In genomic region chr7:24948774-24949173, GRCm38 (mm10) we compare ENCODE assay signal across 16 mouse cellular contexts. TPM values are rescaled to one million over a fixed set of nuclear protein-coding genes. Genes with fewer than 3 reads are reported as not detected.
DNase-seq lines count a peak whose midpoint lies in the region; ATAC-seq lines count a peak whose summit lies in the region.
"Had no signal": no experiment of that assay in that cellular context is flagged by ENCODE, and none has a peak within 500 bp of the region (broad histone marks: within the 10 kb centered on the region; RNA-seq: fewer than 3 reads in every experiment).

No protein-coding gene starts in this region.

- peak overlapping the region; percentile 36; the same call in 1 of the 2 replicates for H3K9ac ChIP-seq in embryonic facial prominence, embryonic 13.5 days
- H3K9ac ChIP-seq in hindbrain, embryonic 12.5 days, result peak overlapping the region; percentile 49
- no peak overlapping the region; the same call in 1 of the 2 replicates for H3K9ac ChIP-seq in midbrain, embryonic 14.5 days (replicated peaks; ENCODE audit: low read length)
- H3K9ac ChIP-seq: limb, embryonic 13.5 days; liver, postnatal 0 days had no signal

- H3K36me3 ChIP-seq in embryonic facial prominence, embryonic 13.5 days, result no peaks in the 10 kb centered on the region
- no peaks in the 10 kb centered on the region for H3K36me3 ChIP-seq in hindbrain, embryonic 12.5 days
- no peaks in the 10 kb centered on the region for H3K36me3 ChIP-seq in midbrain, embryonic 14.5 days (ENCODE audit: control insufficient read depth, insufficient read depth, low read length)
- H3K36me3 ChIP-seq: limb, embryonic 13.5 days had no signal

- peaks cover 100% of the 10 kb centered on the region for H3K27me3 ChIP-seq in embryonic facial prominence, embryonic 13.5 days
- peaks cover 98% of the 10 kb centered on the region for H3K27me3 ChIP-seq in hindbrain, embryonic 12.5 days
- peaks cover 73% of the 10 kb centered on the region for H3K27me3 ChIP-seq in midbrain, embryonic 14.5 days (ENCODE audit: control insufficient read depth, insufficient read depth, low read length)

- peaks cover 8% of the 10 kb centered on the region; the same call in 1 of the 2 replicates for H3K4me1 ChIP-seq in embryonic facial prominence, embryonic 13.5 days
- H3K4me1 ChIP-seq in hindbrain, embryonic 12.5 days, result peaks cover 62% of the 10 kb centered on the region
- H3K4me1 ChIP-seq in midbrain, embryonic 14.5 days (ENCODE audit: control insufficient read depth, insufficient read depth, low read length), result peaks cover 36% of the 10 kb centered on the region; the same call in 1 of the 2 replicates

- no peak for ATAC-seq in embryonic facial prominence, embryonic 13.5 days (ENCODE audit: insufficient number of reproducible peaks, insufficient read depth, low FRiP score, low TSS enrichment, low read depth)
- ATAC-seq in hindbrain, embryonic 12.5 days (ENCODE audit: low FRiP score), result no peak
- ATAC-seq in midbrain, embryonic 14.5 days (ENCODE audit: low FRiP score, low TSS enrichment), result no peak
- ATAC-seq: liver, postnatal 0 days had no signal

- no peaks in the 10 kb centered on the region for H3K9me3 ChIP-seq in embryonic facial prominence, embryonic 13.5 days
- no peaks in the 10 kb centered on the region for H3K9me3 ChIP-seq in hindbrain, embryonic 12.5 days (replicated peaks)
- H3K9me3 ChIP-seq in midbrain, embryonic 14.5 days (ENCODE audit: control insufficient read depth, low read length), result no peaks in the 10 kb centered on the region
- H3K9me3 ChIP-seq: limb, embryonic 13.5 days had no signal

- WGBS in embryonic facial prominence, embryonic 13.5 days, result 2% methylated on average over 28 of the region's 29 CpGs
- WGBS in hindbrain, embryonic 12.5 days, result 2% methylated on average over 29 of the region's 29 CpGs
- WGBS in midbrain, embryonic 14.5 days, result 1% methylated on average over 29 of the region's 29 CpGs

- H3K4me3 ChIP-seq in embryonic facial prominence, embryonic 13.5 days, result no peak overlapping the region
- H3K4me3 ChIP-seq in hindbrain, embryonic 12.5 days, result peak overlapping the region; percentile 14
- H3K4me3 ChIP-seq in midbrain, embryonic 14.5 days (replicated peaks; ENCODE audit: low read depth, low read length), result 0 out of 2 replicates have a peak overlapping the region, but pooled peaks have one; percentile 13
- H3K4me3 ChIP-seq: left cerebral cortex, adult 2 months; limb, embryonic 13.5 days had no signal

- H3K4me2 ChIP-seq in embryonic facial prominence, embryonic 13.5 days, result no peak overlapping the region
- H3K4me2 ChIP-seq in hindbrain, embryonic 12.5 days (replicated peaks), result peak overlapping the region; percentile 44
- H3K4me2 ChIP-seq in midbrain, embryonic 14.5 days (ENCODE audit: low read length), result peak overlapping the region; percentile 49
- H3K4me2 ChIP-seq: limb, embryonic 13.5 days had no signal

- DNase-seq in cerebellum, postnatal 14 days, result peak; percentile 50 to 53
- no peak for DNase-seq in cerebellum, postnatal 4 days (ENCODE audit: low spot score in 2 of 2)
- DNase-seq in midbrain, embryonic 14.5 days, result peak; percentile 70
- no peak for DNase-seq in embryo, embryonic 10 days (ENCODE audit: low spot score)
- no peak for DNase-seq in kidney, postnatal 4 days
- no peak for DNase-seq in layer of hippocampus, adult 9-11 months
- DNase-seq: adrenal gland, adult 8-10 months; heart, postnatal 36 days; kidney, adult 18-20 months; kidney, postnatal 25 days; liver, postnatal 0 days; right cerebral cortex, postnatal 14 days had no signal

- H3K27ac ChIP-seq in embryonic facial prominence, embryonic 13.5 days, result no peak overlapping the region
- no peak overlapping the region for H3K27ac ChIP-seq in hindbrain, embryonic 12.5 days
- peak overlapping the region; percentile 50; the same call in 1 of the 2 replicates for H3K27ac ChIP-seq in midbrain, embryonic 14.5 days (replicated peaks; ENCODE audit: low read depth, low read length)
- H3K27ac ChIP-seq: left cerebral cortex, adult 2 months; limb, embryonic 13.5 days had no signal

RNA-seq across cellular contexts. Expression of gene Gm4881, which starts 4.5 kb away (rescaled TPM):
- polyA plus RNA-seq in embryonic facial prominence, embryonic 13.5 days (2015; fragmentation: Nextera tagmentation; extraction: Ambion mirVana), result not detected in 2 replicates
- 9.4 and 13.8 TPM in 2 replicates for polyA plus RNA-seq in hindbrain, embryonic 12.5 days (2016; fragmentation: Nextera tagmentation; extraction: Ambion mirVana)
- 5.0 and 6.1 TPM in 2 replicates for polyA plus RNA-seq in midbrain, embryonic 14.5 days (2014; fragmentation: Nextera tagmentation; extraction: Ambion mirVana)
- polyA plus RNA-seq: limb, embryonic 13.5 days; liver, postnatal 0 days had no signal

RNA-seq across cellular contexts. Expression of gene Rabac1, which starts 23.8 kb away (rescaled TPM):
- 141 and 163 TPM in 2 replicates for polyA plus RNA-seq in embryonic facial prominence, embryonic 13.5 days (2015; fragmentation: Nextera tagmentation; extraction: Ambion mirVana)
- 122 and 138 TPM in 2 replicates for polyA plus RNA-seq in hindbrain, embryonic 12.5 days (2016; fragmentation: Nextera tagmentation; extraction: Ambion mirVana)
- polyA plus RNA-seq in midbrain, embryonic 14.5 days (2014; fragmentation: Nextera tagmentation; extraction: Ambion mirVana), result 234 and 311 TPM in 2 replicates

RNA-seq across cellular contexts. Expression of gene Arhgef1, which starts 46.1 kb away (rescaled TPM):
- polyA plus RNA-seq in embryonic facial prominence, embryonic 13.5 days (2015; fragmentation: Nextera tagmentation; extraction: Ambion mirVana), result 115 and 122 TPM in 2 replicates
- polyA plus RNA-seq in hindbrain, embryonic 12.5 days (2016; fragmentation: Nextera tagmentation; extraction: Ambion mirVana), result 91.2 and 91.8 TPM in 2 replicates
- polyA plus RNA-seq in midbrain, embryonic 14.5 days (2014; fragmentation: Nextera tagmentation; extraction: Ambion mirVana), result 44.7 and 51.0 TPM in 2 replicates

RNA-seq across cellular contexts. Expression of gene Cd79a, which starts 51.6 kb away (rescaled TPM):
- 0.41 and 0.89 TPM in 2 replicates for polyA plus RNA-seq in embryonic facial prominence, embryonic 13.5 days (2015; fragmentation: Nextera tagmentation; extraction: Ambion mirVana)
- 0.23 and 0.36 TPM in 2 replicates for polyA plus RNA-seq in hindbrain, embryonic 12.5 days (2016; fragmentation: Nextera tagmentation; extraction: Ambion mirVana)
- 0.28 TPM in 1 of 2 replicates, not detected in the other for polyA plus RNA-seq in midbrain, embryonic 14.5 days (2014; fragmentation: Nextera tagmentation; extraction: Ambion mirVana)

RNA-seq across cellular contexts. Expression of gene Atp1a3, which starts 57.0 kb away (rescaled TPM):
- polyA plus RNA-seq in embryonic facial prominence, embryonic 13.5 days (2015; fragmentation: Nextera tagmentation; extraction: Ambion mirVana), result 2.0 and 2.3 TPM in 2 replicates
- polyA plus RNA-seq in hindbrain, embryonic 12.5 days (2016; fragmentation: Nextera tagmentation; extraction: Ambion mirVana), result 110 and 121 TPM in 2 replicates
- polyA plus RNA-seq in midbrain, embryonic 14.5 days (2014; fragmentation: Nextera tagmentation; extraction: Ambion mirVana), result 284 and 337 TPM in 2 replicates

Comparison
In these comparisons a context has a peak if more than half of its experiments do, and no peak if none do; other contexts are left out.
1. DNase-seq: peak in cerebellum, postnatal 14 days (2 of 2) and midbrain, embryonic 14.5 days (single experiment); none in cerebellum, postnatal 4 days (0 of 2), embryo, embryonic 10 days (single experiment), kidney, postnatal 4 days (0 of 2) and layer of hippocampus, adult 9-11 months (single experiment).